ENCODE assay signal across 29 mouse cellular contexts in genomic region chr14:61530966-61531365, GRCm38 (mm10). TPM values are rescaled to one million over a fixed set of nuclear protein-coding genes. Genes with fewer than 3 reads are reported as not detected.
A peak's percentile ranks its signal among the peaks of the same experiment; 100 is the strongest.
DNase-seq lines count a peak whose midpoint lies in the region; ATAC-seq lines count a peak whose summit lies in the region.
"Had no signal": no experiment of that assay in that cellular context is flagged by ENCODE, and none has a peak within 500 bp of the region (broad histone marks: within the 10 kb centered on the region; RNA-seq: fewer than 3 reads in every experiment).

No protein-coding gene starts in this region.

- H3K4me1 ChIP-seq in heart, embryonic 14.5 days (ENCODE audit: control insufficient read depth in 2 of 2, insufficient read depth in 2 of 2, low read length in 2 of 2) = peaks cover 3 to 8% of the 10 kb centered on the region in 2 experiments
- H3K4me1 ChIP-seq in kidney, embryonic 15.5 days = no peaks in the 10 kb centered on the region
- H3K4me1 ChIP-seq: limb, embryonic 13.5 days; liver, embryonic 12.5 days; midbrain, embryonic 15.5 days had no signal

- H3K4me2 ChIP-seq in heart, embryonic 14.5 days (ENCODE audit: low read length) = no peak overlapping the region
- H3K4me2 ChIP-seq in kidney, embryonic 15.5 days = no peak overlapping the region
- H3K4me2 ChIP-seq: limb, embryonic 13.5 days; liver, embryonic 12.5 days; midbrain, embryonic 15.5 days had no signal

- H3K36me3 ChIP-seq in heart, embryonic 14.5 days (ENCODE audit: control insufficient read depth, insufficient read depth, low read length) = peaks cover 12% of the 10 kb centered on the region
- H3K36me3 ChIP-seq in kidney, embryonic 15.5 days = peaks cover 14% of the 10 kb centered on the region

- H3K27me3 ChIP-seq in heart, embryonic 14.5 days (ENCODE audit: control insufficient read depth, insufficient read depth, low read length) = no peaks in the 10 kb centered on the region
- no peaks in the 10 kb centered on the region for H3K27me3 ChIP-seq in kidney, embryonic 15.5 days
- H3K27me3 ChIP-seq: limb, embryonic 13.5 days; liver, embryonic 12.5 days; midbrain, embryonic 15.5 days had no signal

- H3K9me3 ChIP-seq in heart, embryonic 14.5 days (ENCODE audit: control insufficient read depth, low read length) = no peaks in the 10 kb centered on the region
- H3K9me3 ChIP-seq in kidney, embryonic 15.5 days (replicated peaks) = no peaks in the 10 kb centered on the region
- H3K9me3 ChIP-seq: limb, embryonic 13.5 days; liver, embryonic 12.5 days; midbrain, embryonic 10.5 days; midbrain, embryonic 15.5 days had no signal

- DNase-seq in heart, adult 8-10 months (ENCODE audit: low spot score) = peak; percentile 43
- no peak for DNase-seq in heart, postnatal 36 days
- peak; percentile 18 for DNase-seq in heart, postnatal 4 days
- DNase-seq in left cerebral cortex, postnatal 36 days (ENCODE audit: low spot score in 2 of 2) = no peak
- DNase-seq in natural killer cell, adult 2 months (ENCODE audit: low spot score in 2 of 2) = no peak
- DNase-seq: adrenal gland, postnatal 36 days; cerebellum, adult 18-20 months; cerebellum, postnatal 10 days; forebrain, postnatal 0 days; gastrocnemius, postnatal 10 days; kidney, adult 9 months; kidney, postnatal 14 days; layer of hippocampus, adult 9-11 months; lung, adult 18-20 months; right cerebral cortex, adult 18-20 months; right cerebral cortex, postnatal 4 days; thymus, postnatal 4 days had no signal

- peak; percentile 61; the same call in 1 of the 2 replicates for ATAC-seq in heart, embryonic 14.5 days (ENCODE audit: insufficient number of reproducible peaks, insufficient read depth, low FRiP score, low read depth)
- ATAC-seq in megakaryocyte-erythroid progenitor cell, adult 5-6 weeks (replicated peaks; ENCODE audit: low FRiP score, low TSS enrichment, poor library complexity, severe bottlenecking) = peak; percentile 64
- no peak for ATAC-seq in kidney, embryonic 15.5 days (replicated peaks; ENCODE audit: low FRiP score)
- ATAC-seq: CD4-positive, CD25-positive, alpha-beta regulatory T cell, adult 4 months; forebrain, postnatal 0 days; hindbrain, embryonic 16.5 days; liver, embryonic 12.5 days; lung, postnatal 0 days; midbrain, embryonic 15.5 days had no signal

- no peak overlapping the region for H3K9ac ChIP-seq in heart, embryonic 14.5 days (ENCODE audit: low read length)
- no peak overlapping the region for H3K9ac ChIP-seq in kidney, embryonic 15.5 days
- H3K9ac ChIP-seq: forebrain, postnatal 0 days; limb, embryonic 13.5 days; liver, embryonic 12.5 days; midbrain, embryonic 15.5 days had no signal

- H3K4me3 ChIP-seq in heart, embryonic 14.5 days (ENCODE audit: control insufficient read depth in 1 of 2, insufficient read depth in 1 of 2, low read depth in 1 of 2, low read length in 2 of 2) = no peak overlapping the region
- no peak overlapping the region for H3K4me3 ChIP-seq in kidney, embryonic 15.5 days (replicated peaks)
- H3K4me3 ChIP-seq: erythroblast, embryonic 14.5 days; limb, embryonic 13.5 days; liver, embryonic 12.5 days; midbrain, embryonic 10.5 days; midbrain, embryonic 15.5 days had no signal

- no peak overlapping the region for H3K27ac ChIP-seq in heart, embryonic 14.5 days (replicated peaks in 1 of 2; ENCODE audit: control insufficient read depth in 1 of 2, insufficient read depth in 1 of 2, low read depth in 2 of 2, low read length in 2 of 2)
- H3K27ac ChIP-seq in kidney, embryonic 15.5 days = no peak overlapping the region
- H3K27ac ChIP-seq: limb, embryonic 13.5 days; liver, embryonic 12.5 days; macrophage; midbrain, embryonic 10.5 days; midbrain, embryonic 15.5 days had no signal

- intact Hi-C loops in heart, postnatal 36 days (cut with DNase I) = no loop called here
- intact Hi-C loops in left cerebral cortex, postnatal 36 days (cut with DNase I) = no loop called here

RNA-seq across cellular contexts. Expression of gene Spryd7, which starts 25.7 kb away (rescaled TPM):
- total RNA-seq in heart, adult 8-10 months (2022) = 10 to 100 TPM; 52.6 to 61.9 (median 58.5) TPM
- 10 to 100 TPM; 57.8 to 63.2 TPM for total RNA-seq in heart, postnatal 36 days (2021)
- 26.8 and 27.4 TPM in 2 replicates for polyA plus RNA-seq in heart, embryonic 14.5 days (2014; fragmentation: Nextera tagmentation; extraction: Ambion mirVana)
- total RNA-seq in heart, postnatal 4 days (2021) = 10 to 100 TPM; 33.5 to 35.3 TPM
- total RNA-seq in megakaryocyte-erythroid progenitor cell, adult 5-6 weeks (2014; fragmentation: Nextera tagmentation) = 8.6 and 10.7 TPM in 2 replicates
- total RNA-seq in megakaryocyte-erythroid progenitor cell, adult 5-6 weeks (2017) = 16.1 and 24.0 TPM in 2 replicates
- polyA plus RNA-seq in kidney, embryonic 15.5 days (2015; fragmentation: Nextera tagmentation; extraction: Ambion mirVana) = 20.8 and 24.4 TPM in 2 replicates
- 10 to 100 TPM; 45.8 to 48.7 TPM for total RNA-seq in left cerebral cortex, postnatal 36 days (2021)

Comparison
In these comparisons a context has a peak if more than half of its experiments do, and no peak if none do; other contexts are left out.
1. DNase-seq: peak in heart, adult 8-10 months (single experiment) and heart, postnatal 4 days (single experiment); none in heart, postnatal 36 days (0 of 2), left cerebral cortex, postnatal 36 days (0 of 2) and natural killer cell, adult 2 months (0 of 2).